Comparison of ENCODE assay signal across 13 mouse cellular contexts in genomic region chr17:66960986-66961385, GRCm38 (mm10).
DNase-seq lines count a peak whose midpoint lies in the region; ATAC-seq lines count a peak whose summit lies in the region.
"Had no signal": no experiment of that assay in that cellular context is flagged by ENCODE, and none has a peak within 500 bp of the region (broad histone marks: within the 10 kb centered on the region; RNA-seq: fewer than 3 reads in every experiment).

No protein-coding gene starts in this region.

- no peaks in the 10 kb centered on the region for H3K27me3 ChIP-seq in neural tube, embryonic 15.5 days (replicated peaks)
- H3K27me3 ChIP-seq: embryonic facial prominence, embryonic 15.5 days; forebrain, embryonic 15.5 days; heart, embryonic 15.5 days had no signal

- H3K27ac ChIP-seq in neural tube, embryonic 15.5 days (replicated peaks): 0 out of 2 replicates have a peak overlapping the region, but pooled peaks have one; percentile 3
- H3K27ac ChIP-seq: embryonic facial prominence, embryonic 15.5 days; forebrain, embryonic 15.5 days; heart, embryonic 15.5 days had no signal

- peak; percentile 14 to 19 for DNase-seq in heart, adult 18-20 months
- no peak for DNase-seq in heart, postnatal 25 days (ENCODE audit: low spot score)
- peak; percentile 17 for DNase-seq in left cerebral cortex, postnatal 4 days
- no peak for DNase-seq in left cerebral cortex, adult 11 months (ENCODE audit: low spot score)
- DNase-seq in adrenal gland, postnatal 10 days: peak; percentile 13
- DNase-seq: gastrocnemius, postnatal 14 days; thymus, postnatal 4 days had no signal

- no peaks in the 10 kb centered on the region for H3K36me3 ChIP-seq in neural tube, embryonic 15.5 days
- H3K36me3 ChIP-seq: embryonic facial prominence, embryonic 15.5 days; forebrain, embryonic 15.5 days; heart, embryonic 15.5 days had no signal

- intact Hi-C loops in heart, postnatal 25 days (cut with DNase I): no loop called here
- intact Hi-C loops in left cerebral cortex, postnatal 4 days (cut with DNase I): no loop called here

- 48% methylated on average over 5 of the region's 5 CpGs for WGBS in neural tube, embryonic 15.5 days

- no peak for ATAC-seq in neural tube, embryonic 15.5 days (ENCODE audit: low FRiP score)
- no peak for ATAC-seq in megakaryocyte-erythroid progenitor cell, adult 5-6 weeks (replicated peaks; ENCODE audit: low FRiP score, low TSS enrichment, poor library complexity, severe bottlenecking)
- ATAC-seq: forebrain, embryonic 15.5 days; intestine, postnatal 0 days had no signal

- H3K9me3 ChIP-seq in neural tube, embryonic 15.5 days (replicated peaks): no peaks in the 10 kb centered on the region
- H3K9me3 ChIP-seq: embryonic facial prominence, embryonic 15.5 days; forebrain, embryonic 15.5 days; heart, embryonic 15.5 days had no signal

- H3K4me1 ChIP-seq in neural tube, embryonic 15.5 days: peaks cover 8% of the 10 kb centered on the region
- H3K4me1 ChIP-seq: embryonic facial prominence, embryonic 15.5 days; forebrain, embryonic 15.5 days; heart, embryonic 15.5 days had no signal

- no peak overlapping the region for H3K9ac ChIP-seq in neural tube, embryonic 15.5 days (replicated peaks)
- H3K9ac ChIP-seq: embryonic facial prominence, embryonic 15.5 days; forebrain, embryonic 15.5 days; heart, embryonic 15.5 days had no signal

- no peak overlapping the region for H3K4me2 ChIP-seq in neural tube, embryonic 15.5 days
- H3K4me2 ChIP-seq: embryonic facial prominence, embryonic 15.5 days; forebrain, embryonic 15.5 days; heart, embryonic 15.5 days had no signal

- H3K4me3 ChIP-seq in neural tube, embryonic 15.5 days (replicated peaks): no peak overlapping the region
- H3K4me3 ChIP-seq: embryonic facial prominence, embryonic 15.5 days; forebrain, embryonic 15.5 days; heart, embryonic 15.5 days had no signal

Comparison
In these comparisons a context has a peak if more than half of its experiments do, and no peak if none do; other contexts are left out.
1. DNase-seq: peak in heart, adult 18-20 months (2 of 2), left cerebral cortex, postnatal 4 days (single experiment) and adrenal gland, postnatal 10 days (single experiment); none in heart, postnatal 25 days (single experiment) and left cerebral cortex, adult 11 months (single experiment).